Mouse (Mus musculus) MEL (cell line): Measurements from ENCODE around the gene Mybpc3.

Source experiments
- CHD1 ChIP-seq: IDR thresholded peaks from 2 replicates; pipeline ENCODE4 v1.6.1; 2012; ENCODE audit warnings: low read depth, mild to moderate bottlenecking, inconsistent platforms, low read length, improper control_type of control experiment
- CTCF ChIP-seq, 3 experiments: IDR thresholded peaks in 2 of 3; conservative IDR thresholded peaks in 1 of 3; 2 replicates each; pipeline ENCODE4 v1.5.1; 2011 to 2012; ENCODE audit warnings: low read length in 3 of 3, low read depth in 2 of 3, mild to moderate bottlenecking in 2 of 3, improper control_type of control experiment in 1 of 3, inconsistent platforms in 1 of 3, mixed read lengths in 1 of 3, moderate library complexity in 1 of 3; ENCODE audit not compliant: control insufficient read depth in 1 of 3, insufficient read depth in 1 of 3, poor library complexity in 1 of 3, severe bottlenecking in 1 of 3
- E2F4 ChIP-seq: IDR thresholded peaks from 2 replicates; pipeline ENCODE4 v1.6.1; 2011; ENCODE audit warnings: low read depth, low read length, improper control_type of control experiment, borderline replicate concordance
- ETS1 ChIP-seq: IDR thresholded peaks from 2 replicates; pipeline ENCODE4 v1.6.1; 2012; ENCODE audit warnings: low read depth, mild to moderate bottlenecking, inconsistent platforms, low read length, improper control_type of control experiment, moderate library complexity
- MAFK ChIP-seq: IDR thresholded peaks from 2 replicates; pipeline ENCODE4 v1.6.1; 2011; ENCODE audit warnings: low read depth, mild to moderate bottlenecking, low read length, improper control_type of control experiment, borderline replicate concordance
- MAX ChIP-seq: IDR thresholded peaks from 2 replicates; pipeline ENCODE4 v1.6.1; 2011; ENCODE audit warnings: low read length, improper control_type of control experiment
- MXI1 ChIP-seq: IDR thresholded peaks from 2 replicates; pipeline ENCODE4 v1.6.1; 2011; ENCODE audit warnings: mild to moderate bottlenecking, low read depth, low read length, improper control_type of control experiment
- NRF1 ChIP-seq: IDR thresholded peaks from 2 replicates; pipeline ENCODE4 v1.6.1; 2014; ENCODE audit warnings: low read depth, mild to moderate bottlenecking, inconsistent platforms, low read length, improper control_type of control experiment, moderate library complexity; ENCODE audit not compliant: poor library complexity, insufficient read depth, severe bottlenecking
- POLR2A ChIP-seq, 2 experiments: IDR thresholded peaks; 2 replicates each; pipeline ENCODE4 v1.6.1; 2011 to 2012; ENCODE audit warnings: low read length in 2 of 2, mild to moderate bottlenecking in 2 of 2, control low read depth in 1 of 2, improper control_type of control experiment in 1 of 2, low read depth in 1 of 2, moderate library complexity in 1 of 2; ENCODE audit not compliant: control insufficient read depth in 1 of 2, insufficient read depth in 1 of 2, poor library complexity in 1 of 2
- SIN3A ChIP-seq: IDR thresholded peaks from 2 replicates; pipeline ENCODE4 v1.6.1; 2012; ENCODE audit warnings: low read length, improper control_type of control experiment, inconsistent platforms
- USF1 ChIP-seq: IDR thresholded peaks from 2 replicates; pipeline ENCODE4 v1.6.1; 2014; ENCODE audit warnings: low read depth, mild to moderate bottlenecking, inconsistent platforms, low read length, improper control_type of control experiment, moderate library complexity
- ZC3H11A ChIP-seq: IDR thresholded peaks from 2 replicates; pipeline ENCODE4 v1.6.1; 2012; ENCODE audit warnings: low read depth, mild to moderate bottlenecking, inconsistent platforms, low read length, improper control_type of control experiment

GRCm38 (mm10) chr2:91101124-91101740 is 16.7 kb upstream of the Mybpc3 start:
- TF ChIP-seq POLR2A (IDR thresholded peaks at IDR 0.05; ENCODE audit: control insufficient read depth in 1 of 2, insufficient read depth in 1 of 2, low read depth in 1 of 2, low read length in 2 of 2, poor library complexity in 1 of 2) (peak in 1 of 2 experiments; percentile 43; a peak in 1 of 4 replicates), SIN3A (peak; percentile 74), CHD1 (no peak), CTCF (IDR thresholded peaks at IDR 0.05 in 2 of 3, conservative IDR thresholded peaks at IDR 0.05 in 1 of 3; ENCODE audit: control insufficient read depth in 1 of 3, insufficient read depth in 1 of 3, low read depth in 2 of 3, low read length in 3 of 3, poor library complexity in 1 of 3, severe bottlenecking in 1 of 3) (peak; percentile 89 to 98 (median 96)), ZC3H11A (peak; percentile 94), ETS1 (peak; percentile 41; the same call in 1 of the 2 replicates), MAX (no peak), MAFK (no peak), NRF1 (no peak), MXI1 (peak; percentile 27; the same call in 1 of the 2 replicates), E2F4 (no peak), USF1 (no peak)
